Mouse (Mus musculus) heart, adult 2 months (tissue): Measurements from ENCODE around the gene Rrbp1. TPM values are rescaled to one million over a fixed set of nuclear protein-coding genes. Genes with fewer than 3 reads are reported as not detected.

Experiments used
- DNase-seq, 2 experiments: peaks; one replicate each; pipeline ENCODE4 v3.0.0; 2021
- H3K27ac ChIP-seq: fragments of 200-600 bp; 2 replicates; pipeline ENCODE4 v1.8.1; 2022
- H3K27me3 ChIP-seq: fragments of 200-500 bp; 2 replicates; pipeline ENCODE4 v1.6.1; 2012; ENCODE audit warnings: mild to moderate bottlenecking, low read length, inconsistent platforms, mixed read lengths; ENCODE audit not compliant: control insufficient read depth, insufficient read depth
- H3K36me3 ChIP-seq: fragments of 200-500 bp; 2 replicates; pipeline ENCODE4 v1.6.1; 2012; ENCODE audit warnings: low read length, inconsistent platforms; ENCODE audit not compliant: control insufficient read depth, insufficient read depth
- H3K4me1 ChIP-seq: fragments of 200-500 bp; 2 replicates; pipeline ENCODE4 v1.6.1; 2011; ENCODE audit warnings: low read length; ENCODE audit not compliant: control insufficient read depth, insufficient read depth
- H3K4me3 ChIP-seq: fragments of 200-600 bp; 2 replicates; pipeline ENCODE4 v1.8.1; 2022
- H3K79me2 ChIP-seq: fragments of 200-500 bp; replicated peaks from 2 replicates; pipeline ENCODE4 v1.6.1; 2012; ENCODE audit warnings: mild to moderate bottlenecking, inconsistent platforms, low read length, moderate library complexity, mixed read lengths; ENCODE audit not compliant: control insufficient read depth, insufficient read depth
- H3K9ac ChIP-seq: fragments of 200-500 bp; 2 replicates; pipeline ENCODE4 v1.6.1; 2012; ENCODE audit warnings: low read depth, mild to moderate bottlenecking, control low read depth, inconsistent platforms, low read length, mixed read lengths
- CTCF ChIP-seq: fragments of 200-600 bp; IDR thresholded peaks from 2 replicates; pipeline ENCODE4 v1.8.1; 2022; ENCODE audit warnings: antibody characterized with exemption, mild to moderate bottlenecking, moderate library complexity
- EP300 ChIP-seq: fragments of 200-500 bp; IDR thresholded peaks from 2 replicates; pipeline ENCODE4 v1.6.1; 2011; ENCODE audit warnings: low read depth, low read length, control low read depth; ENCODE audit not compliant: insufficient read depth
- POLR2A ChIP-seq: fragments of 200-500 bp; IDR thresholded peaks from 2 replicates; pipeline ENCODE4 v1.6.1; 2011; ENCODE audit warnings: mild to moderate bottlenecking, low read depth, low read length, control low read depth; ENCODE audit not compliant: insufficient read depth
- WGBS: fragments of 180-500 bp; shearing (Covaris S2); methylation state at CpG from one replicate; pipeline ENCODE4 v1.1.7; 2018; 5-methylcytosine and 5-hydroxymethylcytosine counted together
- intact Hi-C: fragments of 180-260 bp; cut with DNase I; formaldehyde crosslinking; loops from one replicate; pipeline ENCODE4 v1.15.1; 2025
- polyA plus RNA-seq: library from polyadenylated mRNA; depleted of rRNA; stranded (reverse); fragments of >200 nt; gene quantifications from 2 replicates; pipeline ENCODE4 v1.2.3, GENCODE M21; 2012
- total RNA-seq, 2 experiments: library from RNA; stranded (reverse); gene quantifications; 2 replicates each; pipeline ENCODE4 v1.2.3; 2021

The Rrbp1 gene
- total and polyA plus RNA-seq, 3 experiments, result 47.2 to 117 (median 106) TPM

DNA sequence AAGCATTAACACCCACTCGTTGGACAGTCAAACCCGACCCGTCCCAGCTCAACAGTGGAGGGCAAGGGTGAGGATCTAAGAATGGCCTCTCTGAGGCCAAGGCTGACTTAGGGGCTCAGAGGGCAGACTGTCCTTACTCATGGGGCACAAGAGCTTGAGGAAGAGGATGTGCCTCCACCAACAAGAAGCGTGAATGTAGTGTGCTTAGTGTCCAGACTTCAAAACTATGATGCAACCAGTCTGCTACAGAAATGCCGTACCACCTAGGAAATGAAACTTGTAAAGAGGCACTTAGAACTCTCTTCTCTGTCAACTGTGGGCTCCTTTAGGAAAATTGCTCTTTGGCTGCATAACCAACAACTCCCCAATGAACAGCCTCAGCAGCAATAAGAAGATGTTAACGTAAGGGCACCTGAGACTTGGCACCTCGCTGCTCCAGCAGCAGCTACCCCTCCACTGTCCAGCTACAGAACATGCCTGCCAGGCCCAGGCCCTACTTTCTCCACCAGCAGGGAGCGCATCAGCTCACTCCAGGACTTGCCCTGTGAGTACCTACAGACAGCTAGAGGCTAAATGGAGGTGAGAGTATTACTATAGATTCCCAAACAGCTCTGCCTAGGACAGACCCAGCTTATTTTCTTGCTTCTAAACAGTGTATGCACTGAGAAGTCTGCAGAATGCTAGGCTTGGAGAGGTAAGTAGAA, 32.5 kb downstream of the Rrbp1 start:
- no peak overlapping the region for H3K4me3 ChIP-seq
- no peak overlapping the region for H3K27ac ChIP-seq
- intact Hi-C loops, result no loop called here
- peaks cover 10% of the 10 kb centered on the region for H3K4me1 ChIP-seq
- H3K27me3 ChIP-seq, result no peaks in the 10 kb centered on the region
- DNase-seq, result peak; percentile 20 to 31
- 76% methylated on average over 8 of the region's 8 CpGs for WGBS
- H3K79me2 ChIP-seq, result 0 out of 2 replicates have a peak, but pooled peaks cover 2% of the 10 kb centered on the region
- TF ChIP-seq EP300, result no peak
- TF ChIP-seq CTCF, result peak; percentile 46
- H3K36me3 ChIP-seq, result no peaks in the 10 kb centered on the region
- H3K9ac ChIP-seq, result no peak overlapping the region

DNA sequence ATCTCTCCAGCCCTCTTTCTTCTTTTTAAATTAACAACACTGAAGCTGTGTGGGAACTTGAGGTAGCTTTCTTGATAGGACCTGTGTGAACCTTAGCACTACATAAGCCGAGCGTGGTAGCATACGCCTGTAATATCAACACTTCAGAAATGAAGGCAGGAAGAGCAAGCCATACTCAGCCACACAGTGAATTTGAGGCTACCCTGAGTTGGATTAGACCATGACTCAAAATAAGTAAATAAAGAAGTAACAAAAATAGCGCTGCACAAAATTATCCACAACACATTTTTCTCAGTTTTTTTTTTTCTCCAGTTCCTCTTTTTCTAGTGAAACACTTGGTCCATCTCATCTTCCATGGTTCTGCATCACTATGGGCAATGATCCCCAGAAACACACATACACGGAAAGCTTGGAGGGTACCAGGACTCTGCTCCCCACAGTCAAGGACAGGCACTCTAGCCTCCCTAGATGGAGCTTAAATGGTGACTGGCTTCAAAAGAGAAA, 35.9 kb downstream of the Rrbp1 start:
- no peak overlapping the region for H3K9ac ChIP-seq
- TF ChIP-seq CTCF, result no peak
- no peak for TF ChIP-seq POLR2A
- TF ChIP-seq EP300, result no peak
- no peaks in the 10 kb centered on the region for H3K36me3 ChIP-seq
- no peak overlapping the region for H3K4me3 ChIP-seq
- intact Hi-C loops, result no loop called here
- peaks cover 5% of the 10 kb centered on the region for H3K4me1 ChIP-seq
- no peaks in the 10 kb centered on the region for H3K27me3 ChIP-seq
- no peak overlapping the region for H3K27ac ChIP-seq
- WGBS, result 89% methylated on average over 5 of the region's 5 CpGs
- DNase-seq, result peak in 1 of 2 experiments; percentile 9
- 0 out of 2 replicates have a peak, but pooled peaks cover 2% of the 10 kb centered on the region for H3K79me2 ChIP-seq

DNA sequence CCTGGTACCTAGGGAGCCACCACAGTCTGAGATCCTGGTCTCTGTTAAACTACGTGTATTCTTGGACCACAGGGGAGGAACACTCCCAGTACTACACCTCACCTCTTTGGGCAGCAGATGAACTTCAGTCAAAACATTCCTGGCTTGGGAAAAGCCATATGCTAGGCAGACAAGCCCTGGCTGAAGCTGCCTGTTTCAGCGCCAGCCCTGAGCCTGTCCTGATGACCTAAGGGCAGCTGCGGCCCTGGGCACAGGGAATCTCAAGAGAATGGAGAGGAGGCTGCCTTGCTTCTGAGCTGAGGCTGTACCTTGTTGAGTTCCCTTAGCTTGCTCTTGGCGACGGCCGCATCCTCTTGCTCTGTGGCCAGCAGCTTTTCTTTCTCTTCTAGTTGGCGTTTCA, 37.9 kb downstream of the Rrbp1 start:
- Histone ChIP-seq H3K27ac (no peak overlapping the region), H3K27me3 (no peaks in the 10 kb centered on the region), H3K9ac (no peak overlapping the region), H3K4me3 (no peak overlapping the region), H3K36me3 (no peaks in the 10 kb centered on the region), H3K79me2 (0 out of 2 replicates have a peak, but pooled peaks cover 2% of the 10 kb centered on the region), H3K4me1 (no peaks in the 10 kb centered on the region; the same call in 1 of the 2 replicates)
- TF ChIP-seq EP300 (no peak), CTCF (no peak), POLR2A (no peak)
- intact Hi-C loops, result no loop called here
- DNase-seq, result peak in 1 of 2 experiments; percentile 18
- 82% methylated on average over 7 of the region's 7 CpGs for WGBS

DNA sequence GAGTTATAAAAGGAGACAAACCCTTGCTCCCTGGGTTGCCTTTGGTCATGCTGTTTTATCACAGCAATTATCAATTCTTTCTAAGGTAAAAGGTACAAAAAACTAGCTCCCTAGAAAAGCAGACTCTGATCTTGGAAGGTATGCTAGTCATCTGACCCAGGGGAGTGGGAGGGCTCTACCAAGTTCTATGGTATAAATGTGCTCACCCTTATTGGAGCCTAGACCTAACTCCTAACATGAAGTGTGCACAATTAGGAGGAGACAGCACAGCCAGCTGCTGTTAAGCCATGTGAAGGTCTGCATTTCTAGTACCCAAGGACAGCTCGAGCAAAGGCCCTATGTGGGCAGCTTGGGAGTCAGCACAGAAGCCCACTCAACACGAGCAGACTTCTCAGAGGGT, 39.2 kb downstream of the Rrbp1 start:
- intact Hi-C loops, result no loop called here
- Histone ChIP-seq H3K27me3 (no peaks in the 10 kb centered on the region), H3K27ac (no peak overlapping the region), H3K4me1 (no peaks in the 10 kb centered on the region; the same call in 1 of the 2 replicates), H3K4me3 (no peak overlapping the region), H3K79me2 (no peaks in the 10 kb centered on the region), H3K9ac (no peak overlapping the region), H3K36me3 (no peaks in the 10 kb centered on the region)
- DNase-seq, result no peak
- 86% methylated on average over 2 of the region's 2 CpGs for WGBS
- TF ChIP-seq CTCF (no peak), EP300 (no peak)

DNA sequence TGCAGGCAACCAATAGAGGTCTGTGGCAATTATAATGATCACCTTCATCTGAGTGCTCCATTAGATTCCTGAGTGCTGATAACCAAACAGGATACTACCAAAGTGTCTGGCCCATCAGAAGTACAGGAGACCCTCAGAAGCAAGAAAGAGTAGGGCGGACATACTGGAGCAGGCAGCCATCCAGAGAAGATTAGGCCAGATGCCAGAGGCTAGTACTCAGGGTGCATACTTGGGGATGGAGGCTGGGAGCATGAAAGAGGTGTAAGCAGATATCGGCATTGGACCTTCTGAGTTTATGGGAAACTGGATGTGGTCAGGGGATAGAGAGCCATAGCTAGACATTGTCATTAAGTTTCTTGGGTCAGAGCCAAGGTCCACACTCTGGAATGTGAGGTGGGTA, 40.2 kb downstream of the Rrbp1 start:
- 54% methylated on average over 2 of the region's 2 CpGs for WGBS
- TF ChIP-seq POLR2A (no peak), EP300 (no peak), CTCF (no peak)

DNA sequence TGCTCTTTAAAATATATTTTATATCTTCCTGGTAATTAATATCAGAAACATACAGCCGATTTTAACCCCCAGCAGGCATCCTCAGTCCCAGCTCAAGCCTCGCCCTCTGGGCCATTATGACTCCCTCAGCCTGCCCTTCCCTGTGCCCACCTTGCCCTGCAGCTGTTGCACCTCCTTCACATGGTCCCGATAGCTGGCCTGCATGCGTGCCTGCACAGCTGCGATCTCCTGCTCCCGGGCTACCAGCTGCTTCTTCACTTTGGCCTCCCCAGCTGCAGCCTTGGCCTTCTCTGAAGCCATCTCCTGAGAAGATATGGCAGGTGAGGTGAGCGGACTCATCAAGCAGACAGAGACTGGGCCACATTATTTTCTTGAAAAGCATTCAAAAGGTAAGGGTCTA, 41.8 kb downstream of the Rrbp1 start:
- intact Hi-C loops, result no loop called here
- Histone ChIP-seq H3K79me2 (no peaks in the 10 kb centered on the region), H3K27ac (no peak overlapping the region), H3K9ac (no peak overlapping the region), H3K27me3 (no peaks in the 10 kb centered on the region), H3K36me3 (no peaks in the 10 kb centered on the region), H3K4me3 (no peak overlapping the region), H3K4me1 (no peaks in the 10 kb centered on the region)
- no peak for TF ChIP-seq POLR2A
- TF ChIP-seq CTCF, result no peak
- TF ChIP-seq EP300, result no peak
- 89% methylated on average over 7 of the region's 7 CpGs for WGBS
- no peak for DNase-seq

More for the DNA sequence above, 40.2 kb downstream of the Rrbp1 start:
- intact Hi-C loops, result no loop called here
- H3K4me3 ChIP-seq, result no peak overlapping the region
- no peaks in the 10 kb centered on the region; the same call in 1 of the 2 replicates for H3K4me1 ChIP-seq
- no peak for DNase-seq
- no peaks in the 10 kb centered on the region for H3K79me2 ChIP-seq
- H3K9ac ChIP-seq, result no peak overlapping the region
- H3K27me3 ChIP-seq, result no peaks in the 10 kb centered on the region
- H3K36me3 ChIP-seq, result no peaks in the 10 kb centered on the region
- H3K27ac ChIP-seq, result no peak overlapping the region
